In the genomic region with DNA sequence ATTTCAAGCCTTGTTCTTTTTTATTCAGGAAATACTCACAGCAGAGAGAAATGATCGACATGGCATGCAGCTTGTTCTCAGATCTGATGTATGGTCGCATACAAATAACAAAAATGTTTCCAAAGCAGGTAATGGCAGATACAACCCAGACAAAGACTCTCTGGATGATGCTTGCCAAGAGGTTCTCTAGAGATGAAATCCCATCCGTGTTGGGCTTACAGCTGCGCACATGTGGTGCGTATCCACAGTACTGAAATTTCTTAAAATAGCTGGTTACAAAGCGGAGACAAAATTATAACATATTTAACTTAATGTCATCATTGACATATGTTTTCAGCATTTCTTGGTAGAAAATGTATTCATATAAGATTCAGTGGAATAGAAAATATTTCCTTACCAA, we compare ENCODE assay signal across 31 mouse cellular contexts.
"Had no signal": no experiment of that assay in that cellular context is flagged by ENCODE, and none has a peak within 500 bp of the region (broad histone marks: within the 10 kb centered on the region; RNA-seq: fewer than 3 reads in every experiment).

No protein-coding gene starts in this region.

- DNase-seq: left cerebral cortex, postnatal 4 days; liver; liver, embryonic 13.5 days; liver, postnatal 0 days; lung, adult 18-20 months; lung, adult 2 months; lung, embryonic 14.5 days; lung, postnatal 10 days; lung, postnatal 14 days; lung, postnatal 36 days; lung, postnatal 4 days; midbrain, embryonic 14.5 days had no signal

- H3K9me3 ChIP-seq: limb, embryonic 12.5 days; limb, embryonic 13.5 days; limb, embryonic 15.5 days; liver, embryonic 12.5 days; liver, embryonic 13.5 days; liver, embryonic 15.5 days; lung, embryonic 15.5 days; megakaryocyte, embryonic 14.5 days; midbrain, embryonic 10.5 days; midbrain, embryonic 12.5 days; midbrain, embryonic 13.5 days; midbrain, embryonic 15.5 days; neural tube, embryonic 12.5 days had no signal

- H3K27ac ChIP-seq: limb, embryonic 12.5 days; limb, embryonic 13.5 days; limb, embryonic 15.5 days; liver, embryonic 12.5 days; liver, embryonic 13.5 days; liver, embryonic 14.5 days; liver, embryonic 15.5 days; lung, embryonic 15.5 days; macrophage; midbrain, embryonic 10.5 days; midbrain, embryonic 12.5 days; midbrain, embryonic 13.5 days; midbrain, embryonic 15.5 days; neural tube, embryonic 12.5 days had no signal

- H3K4me2 ChIP-seq: limb, embryonic 12.5 days; limb, embryonic 13.5 days; limb, embryonic 15.5 days; liver, embryonic 11.5 days; liver, embryonic 12.5 days; liver, embryonic 13.5 days; liver, embryonic 15.5 days; lung, embryonic 14.5 days; lung, embryonic 15.5 days; midbrain, embryonic 11.5 days; midbrain, embryonic 12.5 days; midbrain, embryonic 13.5 days; midbrain, embryonic 15.5 days; neural tube, embryonic 12.5 days had no signal

- H3K27me3 ChIP-seq: limb, embryonic 12.5 days; limb, embryonic 13.5 days; limb, embryonic 15.5 days; liver, embryonic 13.5 days; liver, embryonic 15.5 days; lung, embryonic 15.5 days; midbrain, embryonic 12.5 days; midbrain, embryonic 13.5 days; midbrain, embryonic 15.5 days; neural tube, embryonic 12.5 days had no signal

- H3K9ac ChIP-seq: limb, embryonic 12.5 days; limb, embryonic 13.5 days; limb, embryonic 15.5 days; liver, embryonic 12.5 days; liver, embryonic 13.5 days; liver, embryonic 14.5 days; liver, embryonic 15.5 days; liver, postnatal 0 days; lung, embryonic 14.5 days; lung, embryonic 15.5 days; midbrain, embryonic 12.5 days; midbrain, embryonic 13.5 days; midbrain, embryonic 15.5 days; neural tube, embryonic 12.5 days had no signal

- H3K4me3 ChIP-seq: limb, embryonic 12.5 days; limb, embryonic 13.5 days; limb, embryonic 15.5 days; liver, embryonic 12.5 days; liver, embryonic 13.5 days; liver, embryonic 15.5 days; lung, embryonic 15.5 days; megakaryocyte, embryonic 14.5 days; midbrain, embryonic 10.5 days; midbrain, embryonic 12.5 days; midbrain, embryonic 13.5 days; midbrain, embryonic 15.5 days; myocyte; neural tube, embryonic 12.5 days had no signal

- ATAC-seq: liver, embryonic 12.5 days; liver, postnatal 0 days; lung, postnatal 0 days; midbrain, embryonic 13.5 days; midbrain, embryonic 15.5 days; midbrain, embryonic 16.5 days had no signal

- H3K36me3 ChIP-seq: limb, embryonic 12.5 days; limb, embryonic 13.5 days; limb, embryonic 15.5 days; liver, embryonic 12.5 days; liver, embryonic 13.5 days; liver, embryonic 15.5 days; lung, embryonic 15.5 days; midbrain, embryonic 10.5 days; midbrain, embryonic 12.5 days; midbrain, embryonic 13.5 days; midbrain, embryonic 15.5 days; neural tube, embryonic 12.5 days had no signal

- H3K4me1 ChIP-seq: limb, embryonic 12.5 days; limb, embryonic 13.5 days; limb, embryonic 15.5 days; liver, embryonic 12.5 days; liver, embryonic 13.5 days; liver, embryonic 15.5 days; lung, embryonic 15.5 days; megakaryocyte, embryonic 14.5 days; midbrain, embryonic 10.5 days; midbrain, embryonic 12.5 days; midbrain, embryonic 13.5 days; midbrain, embryonic 15.5 days; neural tube, embryonic 12.5 days had no signal
